ENCODE assay signal across 9 mouse cellular contexts in genomic region chr14:11774476-11775037, GRCm38 (mm10).
DNase-seq lines count a peak whose midpoint lies in the region; ATAC-seq and TF ChIP-seq lines count a peak whose summit lies in the region.
"Had no signal": no experiment of that assay in that cellular context is flagged by ENCODE, and none has a peak within 500 bp of the region (broad histone marks: within the 10 kb centered on the region; RNA-seq: fewer than 3 reads in every experiment).

No protein-coding gene starts in this region.

- H3K36me3 ChIP-seq in lung, postnatal 0 days (ENCODE audit: insufficient read depth, low read length), result no peaks in the 10 kb centered on the region
- no peaks in the 10 kb centered on the region for H3K36me3 ChIP-seq in heart, embryonic 14.5 days (ENCODE audit: control insufficient read depth, insufficient read depth, low read length)
- H3K36me3 ChIP-seq: G1E had no signal

- DNase-seq in heart, adult 18-20 months, result peak; percentile 36 to 37
- no peak for DNase-seq in heart, adult 11 months
- peak; percentile 34 for DNase-seq in lung, postnatal 0 days (ENCODE audit: low spot score)
- no peak for DNase-seq in lung, adult 2 months
- DNase-seq in yolk sac, embryonic 10.5 days (ENCODE audit: low spot score), result peak; percentile 5
- no peak for DNase-seq in urinary bladder, postnatal 10 days (ENCODE audit: low spot score)

- no peak overlapping the region for H3K9ac ChIP-seq in lung, postnatal 0 days (replicated peaks; ENCODE audit: low read depth)
- H3K9ac ChIP-seq in heart, embryonic 14.5 days (ENCODE audit: low read length), result no peak overlapping the region; the same call in 1 of the 2 replicates
- H3K9ac ChIP-seq: liver, embryonic 14.5 days had no signal

- no peak for TF ChIP-seq CTCF in lung, postnatal 0 days (IDR thresholded peaks at IDR 0.05)
- TF ChIP-seq CTCF in lung, adult 2 months (IDR thresholded peaks at IDR 0.05; ENCODE audit: insufficient read depth, low read length), result no peak

- peak; percentile 49; the same call in 1 of the 2 replicates for ATAC-seq in lung, postnatal 0 days
- no peak for ATAC-seq in heart, embryonic 14.5 days (ENCODE audit: insufficient number of reproducible peaks, insufficient read depth, low FRiP score, low read depth)

- no peak overlapping the region for H3K4me3 ChIP-seq in lung, postnatal 0 days (ENCODE audit: low read depth, low read length)
- no peak overlapping the region for H3K4me3 ChIP-seq in lung, adult 2 months (replicated peaks; ENCODE audit: extremely low read depth, low read depth, low read length)
- no peak overlapping the region for H3K4me3 ChIP-seq in heart, embryonic 14.5 days (ENCODE audit: control insufficient read depth in 1 of 2, insufficient read depth in 1 of 2, low read depth in 1 of 2, low read length in 2 of 2)

- H3K4me2 ChIP-seq in lung, postnatal 0 days (replicated peaks; ENCODE audit: low read depth, low read length), result no peak overlapping the region
- H3K4me2 ChIP-seq in heart, embryonic 14.5 days (ENCODE audit: low read length), result peak overlapping the region; percentile 34

- H3K9me3 ChIP-seq in lung, postnatal 0 days (ENCODE audit: low read length), result no peaks in the 10 kb centered on the region
- H3K9me3 ChIP-seq in heart, embryonic 14.5 days (ENCODE audit: control insufficient read depth, low read length), result no peaks in the 10 kb centered on the region

- no peaks in the 10 kb centered on the region for H3K27me3 ChIP-seq in lung, postnatal 0 days (replicated peaks; ENCODE audit: insufficient read depth, low read length)
- no peaks in the 10 kb centered on the region for H3K27me3 ChIP-seq in heart, embryonic 14.5 days (ENCODE audit: control insufficient read depth, insufficient read depth, low read length)

- TF ChIP-seq POLR2A in lung, adult 2 months (IDR thresholded peaks at IDR 0.05; ENCODE audit: borderline replicate concordance, extremely low read depth, low read depth, low read length), result no peak

- peaks cover 8% of the 10 kb centered on the region; the same call in 1 of the 2 replicates for H3K4me1 ChIP-seq in lung, postnatal 0 days (ENCODE audit: insufficient read depth, low read depth, low read length)
- peaks cover 10% of the 10 kb centered on the region for H3K4me1 ChIP-seq in lung, adult 2 months (ENCODE audit: control insufficient read depth, insufficient read depth, low read length)
- peaks cover 22 to 41% of the 10 kb centered on the region in 2 experiments for H3K4me1 ChIP-seq in heart, embryonic 14.5 days (ENCODE audit: control insufficient read depth in 2 of 2, insufficient read depth in 2 of 2, low read length in 2 of 2)

- 37% methylated on average over 4 of the region's 4 CpGs for WGBS in lung, postnatal 0 days
- WGBS in lung, adult 2 months, result 45% methylated on average over 4 of the region's 4 CpGs
- WGBS in heart, embryonic 14.5 days, result 15% methylated on average over 4 of the region's 4 CpGs

- H3K27ac ChIP-seq in lung, postnatal 0 days (ENCODE audit: low read length), result no peak overlapping the region
- peak overlapping the region; percentile 66 to 67 for H3K27ac ChIP-seq in heart, embryonic 14.5 days (replicated peaks in 1 of 2; ENCODE audit: control insufficient read depth in 1 of 2, insufficient read depth in 1 of 2, low read depth in 2 of 2, low read length in 2 of 2)
- H3K27ac ChIP-seq: liver, embryonic 14.5 days had no signal

- TF ChIP-seq EP300 in lung, postnatal 0 days (IDR thresholded peaks at IDR 0.05), result no peak

Comparison
In these comparisons a context has a peak if more than half of its experiments do, and no peak if none do; other contexts are left out.
1. DNase-seq: peak in heart, adult 18-20 months (2 of 2), lung, postnatal 0 days (single experiment) and yolk sac, embryonic 10.5 days (single experiment); none in heart, adult 11 months (single experiment), lung, adult 2 months (single experiment) and urinary bladder, postnatal 10 days (single experiment).